Mouse (Mus musculus) heart, postnatal 36 days (tissue): ENCODE data around the gene Znhit6. TPM values are rescaled to one million over a fixed set of nuclear protein-coding genes. Genes with fewer than 3 reads are reported as not detected.

Experiments
- DNase-seq, 2 experiments: peaks; one replicate each; pipeline ENCODE4 v3.0.0; 2021 to 2022
- intact Hi-C: fragments of 180-260 bp; cut with DNase I; formaldehyde crosslinking; loops from one replicate; pipeline ENCODE4 v1.15.1; 2025
- total RNA-seq, 2 experiments: library from RNA; stranded (reverse); gene quantifications; 2 replicates each; pipeline ENCODE4 v1.2.3; 2021

Znhit6 gene
- total RNA-seq, 2 experiments from 2014 or later = 11.8 to 13.3 TPM

DNA sequence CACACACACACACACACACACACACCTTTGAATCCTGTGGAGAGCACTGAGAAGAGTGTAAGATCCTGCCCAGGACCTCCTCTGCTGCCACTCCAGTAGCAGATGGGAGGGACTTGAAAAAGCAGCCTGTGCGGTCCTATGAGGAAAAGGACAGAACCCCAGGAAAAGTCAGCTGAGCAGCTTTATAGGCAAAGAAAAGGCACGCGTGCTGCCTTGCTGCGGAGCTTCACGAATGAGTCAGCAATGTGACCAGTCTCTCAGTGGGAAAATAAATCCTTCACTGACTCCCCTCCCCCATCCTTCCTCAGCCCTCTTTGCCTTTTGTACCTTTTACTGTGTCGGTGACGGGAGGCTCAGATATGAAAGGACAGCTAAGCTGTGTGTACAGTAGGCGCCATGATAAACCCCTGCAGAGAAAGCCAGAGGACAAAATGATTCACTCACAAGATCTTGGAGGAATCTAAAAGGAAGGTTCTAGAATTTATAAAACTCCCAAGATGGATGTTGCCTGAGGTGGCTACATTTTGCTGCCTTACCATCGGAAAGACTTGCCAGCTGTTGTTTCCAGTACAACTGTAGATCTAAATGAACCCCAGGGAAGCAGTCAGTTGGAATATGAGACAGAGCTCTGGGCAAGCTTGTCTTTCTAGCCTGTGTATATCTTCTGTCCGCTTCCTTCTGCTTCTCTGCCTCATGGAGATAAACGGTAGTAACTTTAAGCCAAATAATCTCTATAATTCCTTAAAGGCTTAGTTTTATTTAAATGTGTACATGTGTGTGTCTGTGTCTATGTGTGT is 26.6 kb downstream of the Znhit6 start:
- no peak for DNase-seq
- intact Hi-C loops = no loop called here

DNA sequence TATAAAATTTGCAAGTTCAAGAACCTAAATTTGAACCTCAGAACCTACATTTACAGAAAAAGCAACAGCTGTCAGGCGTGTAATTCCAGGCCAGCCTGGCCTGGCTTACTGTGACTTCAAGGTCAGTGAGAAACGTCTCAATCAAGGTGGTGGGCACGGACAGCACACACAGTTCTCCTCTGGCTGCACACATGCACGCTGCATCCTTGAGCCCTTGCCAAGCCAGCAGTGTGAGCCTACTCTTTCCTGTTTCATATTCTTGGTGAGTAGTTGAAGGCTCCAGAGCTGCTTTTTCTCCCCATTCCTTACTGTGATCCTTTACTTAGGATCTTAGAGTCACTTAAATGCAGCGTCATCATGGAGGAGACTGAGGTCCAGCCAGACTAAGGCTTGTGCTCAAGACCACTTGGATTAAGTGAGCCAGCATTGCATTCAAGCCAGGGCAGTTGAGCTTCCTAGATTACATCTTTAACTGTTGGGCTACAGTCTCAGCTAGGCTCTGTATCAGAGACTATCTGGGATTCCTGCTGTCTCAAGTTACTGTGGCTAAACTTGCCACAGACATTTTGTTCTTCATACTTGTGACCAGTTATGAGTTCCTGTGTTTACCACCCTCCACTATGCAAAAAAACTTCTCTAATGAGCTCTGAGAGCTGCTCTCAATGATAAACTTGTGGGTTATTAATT is 29.6 kb downstream of the Znhit6 start:
- no peak for DNase-seq
- intact Hi-C loops = no loop called here

DNA sequence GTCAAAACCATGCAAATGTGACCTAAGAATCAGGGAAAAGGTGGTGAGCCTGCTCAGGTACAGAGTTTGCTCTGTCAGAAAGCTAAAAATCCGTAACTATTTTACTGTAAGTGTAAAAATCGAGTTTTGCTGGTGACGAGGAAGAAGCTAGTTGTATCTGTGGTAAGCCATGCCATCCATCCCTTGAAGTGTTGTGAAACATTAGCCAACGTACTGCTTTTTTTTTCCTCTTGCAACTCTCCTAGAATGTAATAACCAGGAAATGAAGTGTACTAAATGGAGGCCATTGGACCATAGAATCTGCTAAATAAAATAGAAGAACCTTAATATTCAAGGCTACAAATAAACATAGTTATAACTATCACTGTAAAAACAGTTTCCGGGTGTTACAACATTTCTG is 32.3 kb downstream of the Znhit6 start:
- no peak for DNase-seq
- intact Hi-C loops = no loop called here

DNA sequence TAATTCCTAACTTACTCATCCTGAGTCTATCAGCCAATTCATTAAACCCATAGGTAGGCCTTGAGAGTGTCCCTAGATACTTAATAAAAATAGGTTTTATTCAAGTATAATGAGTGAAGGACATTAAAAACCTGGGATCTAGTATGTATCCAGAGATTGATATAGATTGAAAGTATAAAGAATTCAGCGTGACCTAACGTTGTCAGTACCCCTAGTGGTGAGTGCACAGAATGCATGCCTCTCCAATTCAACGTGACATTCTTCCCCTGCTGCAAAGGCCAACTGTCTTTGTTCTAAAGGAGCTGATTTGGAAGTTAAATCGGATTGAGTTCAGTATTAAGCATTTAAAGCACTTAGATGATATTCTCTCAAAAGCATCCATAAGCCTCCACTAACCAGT is 36.7 kb downstream of the Znhit6 start:
- DNase-seq = no peak
- intact Hi-C loops = no loop called here

DNA sequence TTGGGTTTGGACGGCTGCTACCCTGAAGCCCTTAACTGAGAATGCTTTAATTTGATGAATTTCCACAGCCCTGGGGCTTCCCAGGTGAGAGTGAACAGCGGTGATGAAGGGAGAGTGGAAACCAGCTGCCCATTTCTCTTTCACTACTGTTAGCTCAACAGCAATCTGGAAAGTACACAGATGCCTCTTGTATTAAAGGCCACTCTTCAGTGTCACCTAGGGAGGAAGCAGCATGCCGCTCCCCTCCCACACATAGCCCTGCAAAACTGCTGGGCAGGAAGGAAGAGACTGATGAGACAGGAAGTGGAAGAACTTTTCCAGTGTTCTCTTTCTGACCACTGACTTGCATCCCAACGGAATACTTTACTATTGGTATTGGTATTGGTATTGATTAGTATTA is 37.2 kb downstream of the Znhit6 start:
- DNase-seq = no peak
- intact Hi-C loops = no loop called here

DNA sequence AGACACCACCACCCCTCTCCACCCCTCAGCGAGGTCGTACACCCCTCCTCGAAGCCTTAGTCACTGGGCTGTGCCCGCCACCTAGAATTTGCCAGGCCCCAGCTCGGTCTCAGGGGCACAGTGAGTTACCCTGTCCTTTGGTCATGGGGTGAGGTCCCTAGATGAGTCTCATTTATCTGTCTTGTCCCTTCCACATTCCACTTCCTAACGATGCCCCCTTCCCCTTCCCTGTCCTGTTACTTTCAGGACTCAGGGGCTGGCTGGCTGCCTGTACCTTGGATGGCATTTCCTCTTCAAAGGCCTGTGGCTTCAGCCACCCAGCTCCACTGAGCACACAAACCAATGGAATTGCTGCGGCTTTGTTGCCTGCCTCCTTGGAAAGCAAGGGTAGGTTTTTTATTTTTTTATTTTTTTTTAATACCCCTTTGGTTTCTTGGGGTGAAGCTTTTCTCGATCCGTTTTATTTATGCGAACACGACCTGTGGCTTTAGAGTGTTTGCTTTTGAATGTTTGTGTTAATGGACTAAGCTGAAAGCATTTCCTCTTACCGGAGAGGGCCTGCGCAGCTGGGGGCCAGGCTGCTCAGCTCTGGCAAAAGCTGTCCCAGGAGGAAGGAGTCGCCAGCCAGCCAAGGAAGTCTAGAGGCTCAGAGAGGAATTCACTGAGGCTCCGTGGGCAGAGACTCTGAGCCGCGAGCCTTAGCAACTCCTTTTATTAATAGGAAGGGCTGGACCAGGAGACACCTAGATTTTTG is 38.5 kb downstream of the Znhit6 start:
- intact Hi-C loops = no loop called here
- peak; percentile 21 to 31 for DNase-seq

DNA sequence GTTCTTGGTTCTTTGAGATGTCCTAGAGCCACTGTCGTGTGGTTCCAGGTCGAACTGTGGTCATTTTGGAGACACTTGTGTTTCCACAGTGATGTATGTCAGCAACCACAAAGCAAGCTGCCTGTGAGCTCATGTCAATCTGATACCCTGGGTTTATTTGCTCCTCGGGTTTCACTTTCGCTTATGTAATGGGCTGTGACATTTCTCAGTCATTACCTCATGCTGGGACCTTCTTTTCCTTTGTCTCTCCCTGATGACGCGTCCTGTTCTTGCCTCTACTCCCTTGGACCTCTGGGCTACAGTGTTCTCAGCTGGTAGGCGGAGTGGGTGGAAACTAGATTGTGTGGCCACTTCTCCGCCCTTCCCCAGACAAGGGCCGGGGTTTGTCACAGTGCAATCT is 42.3 kb downstream of the Znhit6 start:
- DNase-seq = no peak
- intact Hi-C loops = no loop called here

DNA sequence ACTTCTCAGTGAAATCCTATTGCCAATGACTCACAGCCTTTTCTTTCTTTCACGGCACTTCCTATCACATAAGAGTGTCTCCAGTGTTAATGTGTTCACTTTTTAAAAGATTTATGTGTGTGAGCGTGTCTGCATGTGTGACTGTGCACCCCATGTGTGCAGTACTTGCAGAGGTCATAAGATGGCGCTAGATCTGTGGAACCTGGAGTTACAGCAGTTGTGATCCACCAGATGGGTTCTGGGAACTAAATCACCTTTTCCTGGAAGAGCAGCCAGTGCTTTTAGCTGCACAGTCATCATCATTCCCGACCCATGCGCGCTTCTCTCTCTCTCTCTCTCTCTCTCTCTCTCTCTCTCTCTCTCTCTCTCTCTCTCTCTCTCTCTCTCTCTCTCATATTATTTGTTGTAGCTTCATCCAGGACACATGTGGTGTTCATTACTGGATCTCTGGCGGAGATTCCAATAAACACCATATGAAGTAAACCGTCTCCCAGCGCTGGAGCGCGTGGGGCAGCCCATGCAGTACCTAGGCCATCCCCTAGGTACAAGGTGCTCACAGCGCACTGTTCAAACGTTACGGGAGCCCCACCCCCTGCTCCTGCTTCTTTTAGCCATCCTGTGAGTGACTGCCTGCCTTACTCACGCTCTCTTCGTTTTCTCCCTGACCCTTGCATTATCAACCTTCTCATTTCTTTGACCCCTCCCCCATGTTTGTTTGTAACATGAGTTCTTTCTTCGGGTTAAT is 43.8 kb downstream of the Znhit6 start:
- DNase-seq = no peak
- intact Hi-C loops = no loop called here

DNA sequence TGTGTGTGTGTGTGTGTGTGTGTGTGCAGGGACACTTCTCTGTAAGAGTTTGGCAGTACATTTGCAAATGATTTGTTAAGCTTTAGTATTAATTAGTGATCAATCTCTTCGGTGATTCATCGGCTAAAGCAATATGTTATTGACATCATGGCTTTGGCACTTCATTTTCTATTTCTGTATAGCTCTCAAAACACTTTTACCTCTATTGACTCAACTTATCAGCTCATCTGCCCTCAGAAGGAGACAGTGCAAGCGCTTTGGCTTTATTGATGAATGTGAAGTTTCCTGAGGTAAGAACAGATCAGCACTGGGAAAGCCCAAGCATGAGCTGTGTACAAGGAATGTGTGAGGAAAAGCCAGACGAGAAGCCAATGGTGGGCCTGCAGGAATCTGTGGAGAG is 45.2 kb downstream of the Znhit6 start:
- intact Hi-C loops = no loop called here
- DNase-seq = no peak

DNA sequence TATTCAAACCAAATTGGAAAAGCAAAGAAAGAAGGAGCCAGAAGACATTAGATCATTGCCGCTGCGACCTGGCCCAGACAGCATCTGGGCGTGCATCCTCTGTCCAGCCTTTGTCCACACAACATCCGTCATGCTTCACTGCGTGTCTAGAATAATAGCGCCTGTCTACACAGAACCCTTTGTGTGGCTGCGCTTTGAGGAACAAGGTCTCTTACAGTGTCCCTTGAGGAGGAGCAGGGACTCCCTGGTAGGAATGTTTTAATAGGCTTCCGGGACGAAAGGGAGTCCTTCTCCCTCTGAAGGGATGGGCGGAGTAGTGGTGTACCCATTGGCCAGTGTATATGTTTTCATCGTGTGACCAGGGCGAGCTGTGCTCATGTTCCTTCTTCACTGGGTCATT is 47.0 kb downstream of the Znhit6 start:
- intact Hi-C loops = no loop called here

DNA sequence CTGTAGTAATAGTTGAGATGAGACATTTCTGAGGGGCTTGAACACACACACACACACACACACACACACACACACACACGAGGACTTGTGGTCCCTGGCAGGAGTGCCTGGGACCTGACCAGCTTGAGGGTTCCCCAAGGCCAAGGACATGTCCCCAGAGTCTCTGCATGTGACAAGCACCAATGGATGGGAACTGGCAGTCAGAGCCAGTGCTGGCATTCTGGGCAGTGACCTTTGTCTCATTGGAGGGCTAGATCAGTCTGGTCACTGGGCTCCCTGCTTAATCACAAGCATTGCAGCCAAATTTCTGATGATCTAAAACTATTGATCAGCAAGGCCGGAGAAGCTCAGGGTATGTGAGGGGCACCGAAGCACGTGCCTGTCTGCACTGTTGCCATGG is 48.8 kb downstream of the Znhit6 start:
- intact Hi-C loops = no loop called here

More for the DNA sequence above, 47.0 kb downstream of the Znhit6 start:
- DNase-seq = no peak

DNA sequence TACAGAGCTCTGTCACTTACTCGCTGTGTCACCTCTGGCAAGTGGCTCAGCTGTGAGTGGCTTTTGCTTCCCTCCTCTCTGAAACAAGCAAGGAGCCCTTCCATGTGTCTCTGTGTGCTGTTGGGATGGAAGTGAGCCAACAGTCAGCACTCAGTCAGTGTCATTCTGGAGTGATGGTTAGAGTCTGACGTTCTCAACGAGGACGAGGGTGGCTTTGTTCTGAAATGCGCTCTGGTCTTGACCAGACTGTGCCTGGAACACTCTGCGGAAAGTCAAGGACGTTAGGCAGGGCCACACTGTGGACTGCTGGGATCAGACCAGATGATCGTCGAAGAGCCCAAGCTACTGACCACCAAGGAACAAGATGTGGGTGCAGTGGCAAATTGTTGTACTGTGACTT is 49.5 kb downstream of the Znhit6 start:
- intact Hi-C loops = no loop called here
- DNase-seq = no peak

More for the DNA sequence above, 48.8 kb downstream of the Znhit6 start:
- peak; percentile 22 to 32 for DNase-seq

DNA sequence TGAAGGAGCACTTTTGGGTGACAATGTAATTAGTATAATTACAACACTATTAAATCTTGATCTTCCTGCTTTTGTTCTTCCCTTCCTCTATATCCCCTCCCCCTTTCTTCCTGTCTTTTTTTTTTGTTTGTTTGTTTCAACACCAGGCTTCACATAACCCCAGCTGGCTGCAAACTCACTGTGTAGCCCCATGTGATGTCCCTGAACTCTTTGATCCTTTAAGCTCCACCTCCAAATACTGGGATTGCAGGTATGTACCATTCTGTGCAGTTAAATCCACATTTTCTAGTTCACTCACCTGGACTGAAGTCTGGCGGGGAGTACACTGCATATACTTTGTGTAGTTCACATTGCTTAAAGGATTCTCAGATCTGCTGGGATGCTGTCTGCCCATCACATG is 50.1 kb downstream of the Znhit6 start:
- DNase-seq = no peak
- intact Hi-C loops = no loop called here

DNA sequence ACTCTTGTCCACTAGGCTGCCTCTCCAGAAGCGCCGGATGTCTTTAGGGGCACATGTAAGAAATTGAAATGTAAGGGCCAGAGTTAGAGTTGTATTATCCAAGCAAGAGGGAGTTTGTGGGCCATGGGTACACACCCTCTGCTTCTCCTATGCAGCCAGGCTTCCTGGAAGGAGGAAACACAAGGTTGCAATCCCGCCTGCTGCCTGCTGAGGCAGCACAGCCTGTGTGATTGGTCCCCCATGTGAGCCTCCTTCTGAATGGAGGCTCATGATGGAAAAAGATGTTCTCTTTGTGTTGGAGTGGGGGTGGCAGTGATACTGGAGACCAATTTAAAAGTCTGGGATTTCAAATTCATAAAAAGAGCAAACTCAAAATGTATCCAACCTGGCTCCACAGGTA is 51.8 kb downstream of the Znhit6 start:
- DNase-seq = peak; percentile 33 to 40
- intact Hi-C loops = no loop called here

DNA sequence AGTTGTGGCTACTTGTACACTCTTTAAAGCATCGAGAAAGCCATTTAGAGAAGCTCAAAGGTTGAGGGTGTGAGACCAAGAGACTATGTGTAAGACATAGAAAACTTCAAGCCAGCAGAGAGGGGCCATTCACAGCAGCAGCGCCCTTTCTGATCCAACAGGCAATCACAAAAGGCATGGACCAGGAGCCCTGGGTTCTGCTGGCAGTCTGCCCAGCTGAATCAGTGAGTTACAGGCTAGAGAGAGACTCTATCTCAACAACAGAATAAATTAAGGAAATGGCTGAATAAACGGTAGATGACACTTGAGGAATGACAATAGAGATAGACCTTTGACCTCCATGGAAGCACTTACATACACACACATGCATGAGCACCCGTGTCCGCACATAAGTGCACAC is 52.6 kb downstream of the Znhit6 start:
- no peak for DNase-seq
- intact Hi-C loops = no loop called here

DNA sequence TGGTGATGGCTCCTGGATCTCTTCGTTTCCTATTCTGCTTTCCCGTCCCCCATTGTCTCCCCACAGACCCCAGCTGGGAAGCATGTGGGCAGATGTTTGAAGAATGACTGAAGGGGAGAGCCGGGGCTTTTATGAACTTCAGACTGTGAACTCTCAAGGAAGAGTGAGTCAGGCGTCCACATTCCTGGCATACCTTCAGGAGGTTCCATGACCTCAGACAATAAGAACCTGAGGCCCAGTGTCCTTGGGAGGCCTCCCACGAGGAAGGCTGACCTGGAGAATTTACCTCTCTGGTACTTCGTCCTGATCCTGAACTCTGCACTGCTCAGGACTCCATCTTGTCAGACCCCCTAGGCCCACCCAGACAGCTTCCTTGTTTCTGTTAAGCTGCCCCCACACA is 56.9 kb downstream of the Znhit6 start:
- no peak for DNase-seq
- intact Hi-C loops = no loop called here

DNA sequence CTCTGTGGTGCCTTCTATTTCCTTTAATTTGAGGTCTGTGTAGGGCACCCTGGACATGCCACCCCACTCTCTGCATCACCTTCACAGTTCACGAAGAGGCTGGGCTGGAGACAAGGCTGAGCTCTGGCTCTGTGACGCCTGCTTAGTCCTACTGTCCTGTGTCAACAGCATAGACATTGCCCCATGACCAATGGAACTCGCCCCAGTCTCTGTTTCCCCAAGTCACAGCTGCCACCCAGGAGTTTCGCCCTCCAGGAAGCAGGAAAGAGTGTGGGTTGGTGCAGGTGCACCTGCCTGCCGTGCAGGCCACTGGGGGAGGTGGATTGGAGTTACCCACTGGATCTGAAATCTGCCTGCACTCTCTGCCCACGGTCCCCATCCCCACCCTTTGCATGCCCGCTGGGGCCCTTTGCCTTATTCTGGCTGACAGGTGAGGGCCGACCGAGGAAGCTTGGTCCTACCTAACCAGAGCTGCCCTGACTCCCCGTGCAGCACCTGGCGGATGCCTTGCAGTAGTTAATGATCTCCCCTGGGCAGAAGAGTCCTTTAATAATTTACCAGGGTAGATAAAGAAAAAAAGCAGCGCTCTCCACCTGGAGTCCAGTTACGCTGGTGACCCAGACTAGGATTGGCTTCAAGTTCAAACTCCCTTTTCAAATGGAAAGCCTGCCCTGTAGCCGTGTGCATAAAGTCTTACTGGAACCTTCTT is 58.2 kb downstream of the Znhit6 start:
- no peak for DNase-seq
- intact Hi-C loops = no loop called here

DNA sequence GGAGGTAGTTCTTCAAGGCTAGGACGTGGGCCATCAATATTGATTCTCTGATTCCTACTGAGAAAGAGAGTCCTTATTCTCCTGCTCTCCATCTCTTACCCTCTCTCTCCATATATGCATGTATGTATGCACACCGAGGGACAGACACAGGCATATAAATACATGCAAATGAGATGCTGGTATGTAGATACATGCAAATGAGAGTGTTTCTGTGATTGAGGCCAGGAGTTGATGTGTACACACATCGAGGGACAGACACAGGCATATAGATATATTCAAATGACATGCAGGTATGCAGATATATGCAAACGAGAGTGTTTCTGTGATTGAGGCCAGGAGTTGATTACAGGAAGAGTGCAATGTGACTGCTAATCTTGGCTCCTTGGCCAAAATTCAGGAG is 64.2 kb downstream of the Znhit6 start:
- intact Hi-C loops = no loop called here
- no peak for DNase-seq

DNA sequence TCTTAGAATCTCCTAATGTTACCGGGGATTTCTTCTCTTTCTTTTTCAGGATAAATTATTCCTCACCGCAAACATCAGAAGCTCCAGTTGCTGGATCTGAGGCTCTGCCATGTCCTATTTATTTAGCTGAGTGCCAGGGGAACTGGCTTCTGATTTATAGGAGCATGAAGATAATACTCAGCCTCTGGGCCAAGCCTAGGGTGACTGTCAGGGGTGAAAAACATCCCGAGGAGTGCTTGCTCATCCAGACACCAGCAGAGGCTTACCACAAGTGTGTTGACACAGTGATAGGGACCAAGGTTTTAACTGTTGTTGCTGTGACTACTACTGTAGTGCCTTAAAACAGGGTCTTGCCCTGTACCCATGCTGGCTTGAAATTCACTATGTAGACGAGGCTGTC is 64.6 kb downstream of the Znhit6 start:
- intact Hi-C loops = no loop called here
- no peak for DNase-seq

DNA sequence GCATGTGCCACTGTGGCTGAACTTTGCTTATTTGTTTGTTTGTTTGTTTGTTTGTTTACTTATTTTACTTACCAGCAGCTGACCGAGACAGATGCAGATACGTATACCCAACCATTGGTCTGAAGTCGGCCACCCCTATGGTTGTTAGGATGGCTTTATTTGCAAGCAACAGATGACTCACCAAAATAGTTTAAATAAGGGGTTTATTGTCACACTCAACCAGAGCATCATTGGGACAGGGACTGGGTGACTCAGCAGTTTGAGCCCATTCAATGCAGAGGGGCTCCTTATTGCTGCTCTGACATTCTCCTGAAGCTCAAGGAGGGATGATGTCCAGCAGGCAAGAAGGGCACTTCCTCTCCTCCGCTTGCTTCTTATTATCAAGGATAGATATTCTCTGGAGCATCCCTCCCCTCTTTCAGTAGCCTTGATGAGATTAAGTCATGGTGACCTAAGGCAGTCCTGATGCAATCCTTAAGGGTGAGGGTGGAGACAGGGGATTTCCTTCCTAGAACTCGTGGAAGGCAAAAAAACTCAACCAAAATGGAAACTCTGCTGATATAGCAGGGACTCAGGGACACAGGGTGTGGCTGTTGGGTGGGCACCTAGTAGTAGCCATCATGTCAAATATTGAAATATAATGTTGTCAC is 65.2 kb downstream of the Znhit6 start:
- no peak for DNase-seq
- intact Hi-C loops = no loop called here
